Mouse (Mus musculus) adipocyte (in vitro differentiated cells): ENCODE results near the gene Rassf1.
A peak's percentile ranks its signal among the peaks of the same experiment; 100 is the strongest.

Experiments
- DNase-seq: peaks from one replicate; pipeline ENCODE4 v3.0.0-alpha.2; 2016; ENCODE audit warnings: low spot score

The Rassf1 gene

DNA sequence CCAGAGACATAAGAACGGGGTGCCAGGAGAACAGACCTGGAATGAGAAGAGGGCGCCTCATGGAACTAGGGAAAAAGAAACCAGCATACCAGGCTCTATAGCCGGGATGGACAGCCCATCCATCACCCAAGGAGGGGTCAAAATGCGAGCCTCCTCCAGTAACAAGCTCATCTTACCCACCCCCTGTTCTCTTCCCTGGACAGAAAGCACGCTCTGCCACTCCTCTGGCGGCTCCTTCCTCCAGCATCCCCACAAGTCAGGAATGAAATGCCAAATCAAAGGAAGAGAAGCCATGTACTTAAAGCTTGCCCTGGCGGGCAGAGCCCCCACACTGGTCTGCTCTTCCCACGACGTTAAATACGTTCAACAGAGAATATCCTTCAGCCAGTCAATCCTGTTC is 10.3 kb upstream of the Rassf1 start:
- no peak for DNase-seq

DNA sequence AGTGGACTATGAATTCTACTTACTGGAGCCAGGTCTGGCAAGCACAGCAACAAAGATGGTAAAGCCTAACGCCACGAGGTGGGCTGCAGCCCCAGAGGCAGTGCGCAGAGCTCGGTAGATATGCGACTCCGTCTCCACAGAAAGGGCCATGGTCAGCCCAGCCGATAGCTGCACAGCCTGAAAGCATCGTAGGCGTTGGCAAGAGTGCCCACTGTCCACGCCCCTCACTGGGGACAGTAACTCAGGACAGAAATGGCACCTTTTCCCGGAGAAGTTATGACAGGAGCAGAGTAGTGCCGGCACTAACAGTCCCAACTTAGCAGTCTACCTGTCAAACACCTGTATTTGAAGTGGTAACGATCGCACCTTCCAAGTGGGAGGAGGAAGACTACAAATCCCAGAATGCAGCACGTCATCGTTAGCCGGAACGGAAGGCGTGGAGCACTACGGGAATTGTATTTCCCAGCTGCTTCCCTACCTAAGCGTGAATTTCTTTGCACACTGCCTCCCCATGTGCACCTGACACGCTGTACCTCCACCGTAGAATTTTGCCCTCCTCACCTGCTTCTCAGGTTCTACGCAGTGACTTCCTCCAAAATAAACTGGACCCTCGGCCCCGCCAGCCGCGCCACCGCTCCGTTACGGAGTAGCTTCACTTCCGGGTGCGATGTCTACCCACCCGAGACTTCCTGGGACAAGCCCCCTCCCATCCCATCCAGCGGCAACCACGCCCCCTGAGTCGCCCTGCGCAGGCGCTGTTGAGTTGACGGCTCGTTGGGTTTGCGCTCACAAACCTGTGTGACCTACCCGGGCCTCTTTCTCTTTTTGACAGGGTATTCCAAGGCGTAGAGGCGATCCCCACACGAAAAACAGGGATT is 9.6 kb upstream of the Rassf1 start, which contains the start of the genes Cyb561d2 and Nprl2:
TSS of gene Cyb561d2 (minus strand) at position 720 of the 878 bp plus-strand sequence.
TSS of gene Nprl2 (plus strand) at position 753 of the 878 bp plus-strand sequence.
- DNase-seq = peak; percentile 94

DNA sequence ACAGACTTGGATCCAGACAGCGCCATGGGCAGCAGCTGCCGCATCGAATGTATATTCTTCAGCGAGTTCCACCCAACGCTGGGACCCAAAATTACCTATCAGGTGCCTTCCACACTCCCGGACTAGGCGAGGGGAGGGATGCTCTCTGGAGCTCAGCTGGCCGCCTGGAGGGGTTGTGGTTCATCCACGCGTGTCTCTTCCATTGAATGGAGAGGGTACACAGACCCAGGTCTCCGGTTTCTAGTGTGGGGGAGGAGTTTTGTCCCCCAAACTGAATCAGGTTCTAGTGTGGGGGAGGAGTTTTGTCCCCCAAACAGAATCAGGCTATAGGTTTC is 9.0 kb upstream of the Rassf1 start:
- DNase-seq = no peak

DNA sequence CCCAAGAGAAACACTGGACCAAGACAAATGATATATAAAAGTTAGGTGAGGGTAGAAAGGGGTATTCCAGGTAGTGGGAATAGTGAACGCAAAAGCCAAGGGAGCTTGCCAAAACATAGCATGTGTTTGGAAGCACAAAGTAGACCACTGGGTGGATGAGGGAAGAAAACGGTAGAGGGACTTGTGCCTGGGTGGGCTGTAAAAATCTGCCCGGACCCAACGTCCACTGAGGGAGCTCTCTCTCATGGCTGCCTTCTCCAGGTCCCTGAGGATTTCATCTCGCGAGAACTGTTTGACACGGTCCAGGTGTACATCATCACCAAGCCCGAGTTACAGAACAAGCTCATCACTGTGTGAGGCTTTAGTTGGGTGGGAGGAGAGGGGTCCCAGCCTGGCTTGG is 8.6 kb upstream of the Rassf1 start:
- DNase-seq = no peak

DNA sequence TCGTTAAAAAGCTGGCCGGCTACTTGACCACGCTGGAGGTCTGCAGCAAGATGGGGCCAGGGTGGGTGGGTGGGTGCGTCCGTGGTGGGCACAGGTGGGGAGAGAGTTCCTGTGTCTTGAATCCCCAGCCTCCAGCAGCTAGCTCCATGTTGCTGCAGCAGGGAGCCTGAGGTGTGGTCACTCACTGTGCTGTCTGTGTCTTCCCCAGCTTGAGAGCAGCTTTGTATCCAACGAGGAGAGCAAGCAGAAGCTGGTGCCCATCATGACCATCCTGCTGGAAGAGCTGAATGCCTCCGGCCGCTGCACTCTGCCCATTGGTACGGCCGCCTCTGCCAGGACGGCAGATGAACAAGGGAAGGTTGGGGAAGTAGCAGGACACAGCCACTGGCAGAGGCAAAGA is 8.1 kb upstream of the Rassf1 start:
- DNase-seq = no peak

DNA sequence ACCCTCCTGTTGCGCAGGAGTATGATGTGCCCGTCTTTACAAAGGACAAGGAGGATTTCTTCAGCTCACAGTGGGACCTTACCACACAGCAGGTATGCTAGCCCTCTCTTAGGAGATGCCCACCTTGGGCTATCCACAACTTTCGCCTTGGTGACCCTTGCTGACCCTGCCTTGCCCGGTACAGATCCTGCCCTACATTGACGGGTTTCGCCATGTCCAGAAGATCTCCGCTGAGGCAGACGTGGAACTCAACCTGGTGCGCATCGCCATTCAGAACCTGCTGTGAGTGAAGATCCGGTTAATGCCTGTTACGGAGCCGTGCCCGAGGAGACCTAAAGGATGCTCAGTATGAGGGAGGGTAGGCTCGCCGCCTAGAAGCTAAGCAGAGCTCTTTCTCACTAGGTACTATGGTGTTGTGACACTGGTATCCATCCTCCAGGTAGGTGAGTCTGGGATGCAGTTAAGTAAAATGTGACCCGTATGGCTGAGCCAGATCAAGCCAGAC is 7.1 kb upstream of the Rassf1 start:
- DNase-seq = no peak

DNA sequence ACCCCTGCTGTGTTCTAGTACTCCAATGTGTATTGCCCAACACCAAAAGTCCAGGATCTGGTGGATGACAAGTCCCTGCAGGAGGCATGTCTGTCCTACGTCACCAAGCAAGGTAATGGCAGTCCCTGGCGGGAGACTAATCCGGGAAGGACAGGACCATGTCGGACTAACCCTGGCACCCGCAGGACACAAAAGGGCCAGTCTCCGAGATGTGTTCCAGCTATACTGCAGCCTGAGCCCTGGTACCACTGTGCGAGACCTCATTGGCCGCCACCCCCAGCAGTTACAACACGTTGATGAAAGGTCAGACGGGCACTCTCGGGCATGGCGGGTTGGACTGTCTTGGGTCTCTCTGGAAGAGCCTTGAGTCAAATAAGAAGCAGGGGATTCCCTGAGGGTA is 6.6 kb upstream of the Rassf1 start:
- DNase-seq = no peak

DNA sequence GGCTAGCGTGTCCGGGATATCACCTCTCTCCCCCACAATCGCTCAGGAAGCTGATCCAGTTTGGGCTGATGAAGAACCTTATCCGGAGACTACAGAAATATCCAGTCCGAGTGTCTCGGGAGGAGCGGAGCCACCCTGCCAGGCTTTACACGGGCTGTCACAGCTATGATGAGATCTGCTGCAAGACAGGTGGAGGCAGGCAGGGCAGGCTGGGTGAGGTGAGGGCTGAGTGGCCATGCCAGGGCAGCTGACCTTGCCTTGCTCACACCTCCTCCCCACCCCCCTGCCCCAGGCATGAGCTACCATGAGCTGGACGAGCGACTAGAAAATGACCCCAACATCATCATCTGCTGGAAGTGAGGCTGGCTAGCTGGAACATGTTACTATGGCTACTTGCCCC is 6.2 kb upstream of the Rassf1 start:
- DNase-seq = no peak

DNA sequence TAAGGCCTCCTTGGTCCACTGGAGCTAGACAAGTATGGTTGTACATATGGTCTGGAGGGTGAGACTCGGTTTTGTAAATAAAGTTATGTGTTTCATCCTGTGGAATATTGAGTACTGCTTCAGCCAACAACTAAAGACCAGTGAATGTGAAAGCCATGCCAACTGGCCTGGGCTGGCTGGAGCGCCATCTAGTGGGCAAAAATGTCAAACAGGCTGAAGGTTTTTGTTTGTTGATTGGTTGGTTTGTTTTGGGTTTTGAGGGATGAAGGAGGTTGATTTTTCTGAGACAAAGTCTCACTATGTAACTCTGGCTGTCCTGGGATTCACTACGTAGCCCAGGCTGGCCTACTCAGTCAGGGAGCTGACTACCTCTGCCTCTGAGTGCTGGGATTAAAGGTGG is 5.8 kb upstream of the Rassf1 start:
- DNase-seq = peak; percentile 84

DNA sequence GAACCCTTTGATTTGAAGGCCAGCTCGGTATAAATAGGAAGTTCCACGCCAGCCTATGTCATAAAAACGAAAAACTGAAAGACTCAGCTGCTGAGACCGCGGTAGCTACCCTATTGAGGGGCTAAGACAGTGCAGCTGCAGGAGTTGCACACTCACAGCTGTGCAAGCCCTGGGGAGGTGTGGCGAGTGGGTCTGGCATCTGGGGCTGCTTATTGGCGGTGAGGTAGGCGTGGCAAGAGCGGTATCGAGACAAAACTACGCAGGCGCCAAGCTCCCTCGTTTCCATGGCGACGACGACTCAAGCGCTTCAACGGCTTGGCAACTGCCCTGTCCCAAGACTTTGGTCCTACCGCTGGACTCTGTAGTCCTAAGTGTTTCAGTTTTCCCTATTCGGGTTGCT is 4.3 kb upstream of the Rassf1 start, which contains the start of gene Zmynd10:
TSS of gene Zmynd10 (plus strand) at position 273 of the 400 bp plus-strand sequence.
- peak; percentile 82 for DNase-seq

DNA sequence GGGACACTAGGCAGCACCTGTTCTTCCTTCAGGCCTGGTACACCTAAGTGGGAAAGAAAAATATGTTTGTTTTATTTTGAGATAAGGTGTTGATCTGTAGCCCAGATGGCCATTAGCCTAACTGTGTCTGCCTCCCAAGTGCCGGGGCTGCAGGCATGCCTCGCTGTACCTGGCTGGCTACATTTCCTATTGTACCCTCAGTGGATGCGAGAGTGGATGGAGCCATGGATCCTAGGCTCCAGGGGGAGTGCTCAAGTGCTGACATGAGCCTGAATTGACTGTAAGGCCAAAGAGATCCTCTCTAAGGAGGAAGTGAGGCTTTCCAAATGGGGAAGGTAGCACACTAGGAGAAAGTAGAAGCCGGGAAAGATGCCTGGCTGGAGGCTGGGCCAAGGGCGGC is 3.4 kb upstream of the Rassf1 start:
- no peak for DNase-seq

DNA sequence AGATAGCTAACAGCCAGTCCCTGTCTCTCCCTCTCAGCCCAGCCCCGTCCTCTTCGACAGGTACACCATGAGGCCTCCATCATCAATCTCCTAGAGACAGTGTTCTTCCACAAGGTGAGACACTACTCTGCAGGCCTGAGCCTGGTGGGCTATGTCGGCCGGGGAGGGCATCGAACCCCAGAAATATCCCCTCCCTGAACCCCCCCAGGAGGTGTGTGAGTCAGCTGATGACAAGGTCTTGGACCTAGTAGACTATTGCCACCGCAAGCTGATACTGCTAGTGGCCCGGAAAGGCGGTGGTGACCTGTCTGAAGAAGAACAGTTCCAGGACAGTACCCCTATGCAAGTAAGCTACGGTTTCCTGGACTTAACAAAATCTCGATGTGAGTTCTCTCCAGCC is 2.5 kb upstream of the Rassf1 start:
- DNase-seq = no peak

DNA sequence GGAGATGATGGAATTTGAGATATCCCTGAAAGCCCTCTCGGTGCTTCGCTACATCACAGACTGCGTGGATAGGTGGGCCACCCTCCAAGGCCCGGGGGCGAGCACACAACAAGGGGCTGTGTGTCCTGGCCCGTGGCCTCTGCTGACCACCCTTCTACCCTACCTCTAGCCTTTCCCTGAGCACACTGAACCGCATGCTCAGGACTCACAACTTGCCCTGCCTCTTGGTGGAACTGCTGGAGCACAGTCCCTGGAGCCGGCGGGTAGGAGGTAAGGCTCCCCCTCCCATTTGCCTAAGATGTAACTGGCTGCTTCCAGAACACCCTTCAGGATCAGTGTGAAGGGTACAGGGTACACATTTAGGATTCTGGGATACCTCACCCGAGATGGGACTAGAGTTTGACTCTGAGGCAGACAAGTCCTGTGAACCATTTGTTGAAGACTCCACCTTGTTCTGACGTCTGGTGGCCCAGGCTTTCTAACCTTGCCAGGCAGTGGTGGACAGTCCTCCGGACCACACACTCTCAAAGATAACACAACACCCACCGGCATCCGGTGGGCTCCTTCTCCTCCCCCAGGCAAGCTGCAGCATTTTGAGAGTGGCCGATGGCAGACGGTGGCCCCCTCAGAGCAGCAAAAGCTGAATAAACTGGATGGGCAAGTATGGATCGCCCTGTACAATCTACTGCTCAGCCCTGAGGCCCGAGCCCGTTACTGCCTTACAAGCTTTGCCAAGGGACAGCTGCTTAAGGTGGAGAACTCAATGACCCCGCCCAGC is 1.9 kb upstream of the Rassf1 start:
- DNase-seq = no peak

DNA sequence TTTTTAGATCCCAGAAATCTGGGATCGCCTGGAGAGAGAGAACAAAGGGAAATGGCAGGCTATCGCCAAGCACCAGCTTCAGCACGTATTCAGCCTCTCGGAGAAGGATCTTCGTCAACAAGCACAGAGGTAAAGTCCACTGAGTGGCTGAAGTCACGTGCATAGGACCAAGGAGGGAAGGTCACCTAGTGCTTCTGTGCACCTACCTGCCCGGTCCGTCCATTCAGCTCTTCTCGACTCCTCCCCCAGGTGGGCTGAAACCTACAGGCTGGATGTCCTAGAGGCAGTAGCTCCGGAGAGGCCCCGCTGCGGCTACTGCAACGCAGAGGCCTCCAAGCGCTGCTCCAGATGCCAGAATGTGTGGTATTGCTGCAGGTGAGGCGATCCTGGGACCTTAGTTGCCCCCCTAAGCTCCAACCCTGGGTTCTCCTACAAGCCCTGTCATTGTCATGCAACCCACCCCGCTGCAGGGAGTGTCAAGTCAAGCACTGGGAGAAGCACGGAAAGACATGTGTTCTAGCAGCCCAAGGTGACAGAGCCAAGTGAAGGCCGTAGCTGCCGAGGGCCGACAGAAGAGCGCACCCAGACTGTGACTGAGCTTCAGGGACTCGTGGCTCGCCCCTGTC is 751 bp upstream of the Rassf1 start:
- DNase-seq = no peak

DNA sequence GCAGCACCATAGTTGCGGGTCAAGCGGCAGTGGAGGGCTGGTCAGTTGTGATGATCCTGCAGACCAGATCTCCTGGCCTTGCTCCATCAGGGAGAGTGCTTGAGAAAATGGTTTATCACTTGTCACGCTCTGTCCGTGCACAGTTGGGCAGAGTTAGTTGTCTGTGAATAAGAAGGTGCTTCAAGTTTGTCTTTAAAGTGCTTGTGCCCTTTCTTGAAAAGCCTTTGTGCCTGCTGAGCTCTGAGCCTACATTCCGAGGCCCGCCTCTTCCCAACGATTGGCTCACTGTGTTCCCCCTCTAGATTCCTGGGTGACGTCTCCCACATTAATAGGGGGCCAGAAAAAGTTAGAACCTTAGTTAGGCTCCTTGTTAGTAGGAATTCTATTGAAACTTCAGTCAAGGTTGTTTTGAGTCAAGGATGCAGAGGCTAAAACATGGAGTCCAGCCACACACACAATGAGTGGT is 568 bp downstream of the Rassf1 start:
- no peak for DNase-seq

DNA sequence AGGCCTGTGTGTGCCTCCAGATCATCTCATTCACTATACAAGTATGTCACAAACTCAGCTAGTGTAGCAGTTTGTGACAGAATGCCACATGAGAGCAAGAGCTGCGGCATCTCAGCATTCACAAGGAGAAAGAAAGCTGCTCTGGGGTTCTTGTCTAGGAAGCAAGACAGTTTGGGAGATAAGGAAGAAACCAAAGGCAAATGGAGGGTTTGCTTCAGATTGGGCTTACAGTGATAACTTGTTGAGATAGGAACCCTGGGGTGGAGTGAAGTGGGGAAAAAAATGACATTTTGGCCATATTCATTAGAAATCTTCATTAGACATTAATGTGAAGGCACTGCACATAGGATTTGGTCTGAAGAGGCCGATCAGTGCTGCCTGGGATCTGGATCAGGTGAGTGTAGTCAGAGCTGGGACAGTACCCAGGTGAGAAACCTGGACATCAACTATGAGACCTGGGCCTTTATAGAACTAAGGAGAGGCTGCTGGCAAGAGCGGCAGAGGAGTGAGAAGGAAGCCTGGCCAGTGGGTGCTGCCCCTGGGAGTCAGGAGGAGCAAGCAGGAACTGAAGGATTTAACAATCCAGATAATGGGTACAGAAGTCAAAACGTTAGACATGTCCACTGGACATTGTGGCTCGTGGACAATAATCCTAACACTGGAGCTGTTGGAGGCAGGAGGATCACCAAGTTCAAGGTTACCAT is 1.5 kb downstream of the Rassf1 start:
- no peak for DNase-seq

DNA sequence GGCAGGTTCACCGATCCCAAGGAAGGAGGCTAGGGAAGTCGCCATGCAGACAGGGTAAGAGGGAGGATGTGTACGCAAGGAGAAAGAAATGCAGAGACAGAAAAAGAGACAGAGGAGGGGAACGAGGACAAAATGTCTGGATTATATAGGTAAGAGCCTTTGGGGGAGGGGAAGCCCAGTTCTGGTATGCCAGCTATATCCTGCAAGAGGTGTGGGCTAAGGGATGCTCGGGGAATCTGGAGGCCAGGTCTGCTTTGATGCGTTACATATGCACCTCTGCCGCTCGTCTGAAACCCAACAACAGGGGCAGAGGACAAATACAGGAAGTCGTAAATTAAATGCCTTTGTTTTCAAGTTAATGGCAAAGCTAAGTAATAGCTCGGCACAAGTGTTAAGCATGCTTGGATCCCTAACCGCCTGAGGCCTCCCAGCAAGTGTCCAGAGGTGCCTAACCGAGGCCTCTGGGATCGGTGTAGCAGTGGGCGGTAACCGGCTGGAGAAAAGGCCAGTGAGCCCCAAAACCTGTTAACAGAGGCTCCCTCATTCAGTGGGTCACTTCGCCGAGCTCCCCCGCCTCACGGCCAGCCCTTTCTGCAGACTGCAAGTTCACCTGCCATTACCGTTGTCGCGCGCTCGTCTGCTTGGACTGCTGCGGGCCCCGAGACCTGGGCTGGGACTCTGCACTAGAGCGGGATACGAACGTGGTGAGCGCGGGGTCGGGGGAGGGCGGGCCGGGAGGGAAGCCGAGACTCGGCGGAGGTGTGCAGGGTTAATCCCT is 2.4 kb downstream of the Rassf1 start:
- DNase-seq = no peak

DNA sequence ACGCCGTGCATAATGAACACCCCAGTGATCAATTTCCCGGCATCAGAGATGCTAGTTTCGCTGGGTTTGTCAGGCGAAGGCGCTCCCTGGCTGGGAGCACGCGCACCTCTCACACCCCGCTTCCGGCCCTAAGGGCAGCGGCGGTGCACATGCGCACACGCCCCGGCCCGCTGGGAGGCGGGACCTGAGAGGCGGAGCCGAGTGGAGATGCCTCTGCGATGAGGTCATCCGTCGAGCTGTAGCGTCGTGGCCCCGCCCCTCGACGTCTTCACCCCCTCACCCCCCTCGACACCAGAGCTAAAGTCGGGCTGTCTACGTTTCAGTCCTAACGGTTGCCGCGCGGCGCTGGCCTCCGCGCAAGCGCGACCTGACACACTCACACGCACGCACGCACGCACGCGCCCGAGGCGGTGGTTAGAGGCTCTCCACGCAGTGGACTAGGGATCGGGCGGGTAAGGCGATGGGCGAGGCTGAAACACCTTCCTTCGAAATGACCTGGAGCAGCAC is 3.0 kb downstream of the Rassf1 start:
- DNase-seq = peak; percentile 97

DNA sequence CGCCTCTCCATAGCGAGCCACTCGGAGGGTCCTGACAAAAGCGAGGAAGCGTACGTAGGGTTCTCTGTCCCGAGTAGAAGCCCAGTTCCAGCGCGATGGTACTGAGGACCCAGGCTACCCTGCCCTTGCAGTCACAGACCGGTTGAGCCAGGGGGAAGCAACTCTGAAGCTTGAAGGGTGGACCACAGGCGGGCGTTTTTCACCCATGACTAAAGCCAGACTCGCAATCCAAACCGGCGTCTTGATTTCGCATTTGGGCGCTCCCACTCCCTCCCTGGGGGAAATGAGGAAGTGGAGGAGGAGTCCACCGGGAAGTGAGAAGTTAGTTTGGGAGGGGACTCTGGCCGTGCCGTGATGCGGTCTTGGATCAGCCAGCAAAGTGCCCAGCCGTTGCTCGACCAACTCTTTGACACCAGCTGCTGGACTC is 3.7 kb downstream of the Rassf1 start:
- peak; percentile 71 for DNase-seq

DNA sequence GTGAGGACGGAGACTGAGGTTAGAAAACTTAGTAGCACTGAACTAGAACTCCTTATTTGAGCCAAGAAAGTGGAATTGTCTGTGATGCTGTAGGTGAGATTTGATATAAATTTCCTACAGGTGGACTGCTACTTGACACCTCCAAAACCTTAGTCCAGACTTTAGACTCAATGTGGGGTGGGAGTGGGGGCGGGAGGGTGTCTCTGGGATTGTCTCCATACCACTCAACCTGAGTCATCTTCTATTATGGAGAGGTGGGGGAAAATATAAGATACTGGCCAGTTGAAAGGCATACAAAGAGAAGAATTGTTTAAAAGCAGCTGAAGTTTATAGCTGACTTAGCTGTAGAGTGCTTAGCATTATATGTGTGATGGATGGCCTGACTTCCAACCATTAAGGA is 4.3 kb downstream of the Rassf1 start:
- no peak for DNase-seq

DNA sequence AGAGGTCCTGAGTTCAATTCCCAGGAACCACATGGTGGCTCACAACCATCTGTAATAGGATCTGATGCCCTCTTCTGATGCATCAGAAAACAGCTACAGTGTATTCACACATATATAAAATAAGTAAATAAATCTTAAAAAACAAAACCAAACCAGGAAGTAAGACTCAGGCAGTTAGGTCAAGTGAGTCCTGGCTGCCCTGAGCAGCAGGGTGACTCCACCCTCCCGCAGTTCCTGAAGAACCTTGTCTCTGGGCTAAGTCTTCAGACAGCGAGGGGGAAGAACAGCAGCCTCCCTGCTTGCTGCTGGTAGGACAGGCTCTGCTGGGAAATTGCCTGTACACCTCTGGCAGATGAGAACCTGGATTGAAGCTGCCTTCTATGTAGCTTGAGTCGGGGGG is 5.0 kb downstream of the Rassf1 start:
- no peak for DNase-seq
